Mouse (Mus musculus) kidney, adult 9 months (tissue): Measurements from ENCODE around the gene Agbl4.

Source experiments
- DNase-seq: peaks from one replicate; pipeline ENCODE4 v3.0.0; 2022

Gene Agbl4

DNA sequence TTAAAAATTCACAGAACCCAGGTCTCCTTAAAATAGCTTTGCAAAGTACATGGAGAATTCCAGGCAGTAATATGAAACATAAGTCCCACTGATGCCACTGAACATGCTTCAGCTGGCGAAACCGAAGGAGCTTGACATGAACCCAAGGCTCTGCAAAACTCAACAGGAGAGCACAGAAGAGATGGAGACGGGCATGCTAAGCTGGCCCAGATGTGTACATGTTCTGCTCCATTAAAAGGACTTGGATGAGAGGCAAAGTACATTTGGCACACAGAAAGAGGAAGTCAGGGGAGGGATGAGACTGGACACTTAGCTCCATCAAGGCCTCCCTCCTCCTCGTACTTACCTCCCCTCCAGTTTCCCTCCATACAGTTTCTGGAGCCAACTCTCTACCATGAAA is 1013.3 kb downstream of the Agbl4 start:
- peak; percentile 85 for DNase-seq

DNA sequence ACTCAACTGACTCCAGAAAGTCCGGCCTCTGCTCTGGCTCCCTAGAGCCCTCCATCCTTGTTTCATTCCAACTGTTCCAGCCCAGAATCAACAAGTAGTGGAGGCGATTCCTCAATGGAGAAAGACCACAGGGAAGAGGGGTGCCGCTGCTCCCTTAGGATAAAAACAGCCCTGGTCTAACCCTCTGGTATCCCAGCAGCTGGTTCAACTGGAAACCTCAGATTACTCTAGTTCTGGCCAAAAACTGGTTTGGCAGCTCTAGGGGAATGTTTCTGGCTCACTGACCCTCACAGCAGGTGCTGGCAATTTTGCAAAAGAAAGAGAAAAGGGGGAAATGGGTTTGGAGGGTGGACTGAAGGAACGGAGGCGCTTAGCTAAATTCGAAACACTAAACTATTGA is 1016.9 kb downstream of the Agbl4 start:
- DNase-seq, result peak; percentile 70

DNA sequence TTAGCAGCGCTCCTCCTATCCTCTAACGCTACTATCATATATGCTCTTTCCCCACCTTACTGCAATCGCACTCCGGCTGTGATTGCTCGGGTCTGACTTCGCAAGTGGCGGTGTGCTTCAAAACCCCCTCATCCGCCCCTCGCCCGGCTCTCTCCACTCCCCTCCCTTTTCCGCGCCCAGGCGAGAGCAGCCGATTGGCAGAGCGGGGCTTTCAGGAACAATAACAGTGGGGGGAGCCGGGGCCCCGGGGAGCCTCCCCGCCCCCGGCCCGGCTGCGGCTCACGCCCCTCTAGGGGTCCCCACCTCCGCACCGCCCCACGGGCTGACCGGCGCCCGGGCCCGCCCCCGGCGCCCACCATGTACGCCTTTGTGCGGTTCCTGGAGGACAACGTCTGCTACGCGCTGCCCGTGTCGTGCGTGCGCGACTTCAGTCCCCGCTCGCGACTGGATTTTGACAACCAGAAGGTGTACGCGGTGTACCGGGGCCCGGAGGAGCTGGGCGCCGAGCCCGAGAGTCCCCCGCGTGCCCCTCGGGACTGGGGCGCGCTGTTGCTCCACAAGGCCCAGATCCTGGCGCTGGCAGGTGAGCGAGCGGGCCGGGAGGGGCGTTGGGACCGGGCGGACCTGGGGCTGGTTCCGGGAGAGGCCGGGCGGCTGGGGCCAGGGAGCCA is 1017.5 kb downstream of the Agbl4 start, which contains the start of gene Bend5:
TSS of gene Bend5 (plus strand) at position 189 of the 671 bp plus-strand sequence.
- DNase-seq, result peak; percentile 75

DNA sequence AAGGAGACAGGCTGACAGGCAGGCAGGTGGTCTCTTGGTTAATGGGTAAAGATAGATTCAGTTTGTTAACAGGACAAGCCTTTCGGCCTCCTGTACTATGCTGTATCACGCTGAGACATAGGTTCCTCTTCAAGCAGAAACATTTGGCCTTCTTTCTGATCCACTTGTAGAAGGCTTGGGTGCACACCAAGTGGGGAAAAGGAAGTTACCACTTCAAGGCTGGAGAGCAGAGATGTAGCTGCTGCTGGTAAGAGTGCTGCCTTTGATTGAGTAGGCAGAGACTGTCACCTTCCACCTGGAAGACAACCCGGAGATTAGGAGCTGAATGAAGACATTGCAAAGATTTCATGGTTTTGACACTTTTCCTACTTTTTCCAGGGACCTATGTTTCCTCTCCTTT is 1018.7 kb downstream of the Agbl4 start:
- DNase-seq, result no peak

DNA sequence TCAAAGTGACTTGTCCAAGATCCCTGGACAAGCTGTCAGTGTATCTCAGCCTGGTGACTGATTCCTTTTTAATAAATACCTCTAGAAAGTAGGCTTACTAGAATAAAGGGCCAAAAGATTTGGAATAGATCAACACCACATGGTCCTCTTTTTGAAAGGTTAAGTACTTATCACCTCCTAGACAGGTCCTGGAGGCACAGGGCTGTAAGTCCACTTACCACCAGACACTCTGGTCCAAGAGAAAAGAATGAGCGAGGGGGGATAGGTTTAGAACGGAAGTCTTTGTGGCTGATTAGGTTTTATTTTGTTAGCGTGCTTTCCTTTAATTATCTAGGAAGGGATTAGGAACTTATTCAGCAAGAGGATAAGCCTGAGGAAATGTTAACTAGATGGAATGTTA is 1019.1 kb downstream of the Agbl4 start:
- no peak for DNase-seq

DNA sequence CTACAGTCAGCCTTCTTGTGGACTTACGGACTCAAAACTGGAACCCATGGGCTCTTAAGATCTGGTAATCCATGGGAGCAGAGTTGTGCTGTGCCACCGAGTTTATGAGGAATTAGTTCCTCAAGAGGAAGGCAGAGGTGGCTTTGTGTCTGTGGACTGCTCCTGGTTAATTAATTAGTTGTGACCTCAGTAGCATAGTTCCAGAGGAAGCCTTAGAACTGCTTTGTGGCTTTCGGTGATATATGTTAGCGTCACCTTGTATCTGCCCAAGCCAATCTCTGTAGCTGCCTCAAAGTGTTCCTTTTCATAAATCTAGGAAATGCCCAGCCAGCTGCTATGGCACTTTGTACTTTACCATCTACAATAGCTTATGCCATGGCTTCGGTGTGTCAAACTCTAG is 1020.3 kb downstream of the Agbl4 start:
- DNase-seq, result no peak

DNA sequence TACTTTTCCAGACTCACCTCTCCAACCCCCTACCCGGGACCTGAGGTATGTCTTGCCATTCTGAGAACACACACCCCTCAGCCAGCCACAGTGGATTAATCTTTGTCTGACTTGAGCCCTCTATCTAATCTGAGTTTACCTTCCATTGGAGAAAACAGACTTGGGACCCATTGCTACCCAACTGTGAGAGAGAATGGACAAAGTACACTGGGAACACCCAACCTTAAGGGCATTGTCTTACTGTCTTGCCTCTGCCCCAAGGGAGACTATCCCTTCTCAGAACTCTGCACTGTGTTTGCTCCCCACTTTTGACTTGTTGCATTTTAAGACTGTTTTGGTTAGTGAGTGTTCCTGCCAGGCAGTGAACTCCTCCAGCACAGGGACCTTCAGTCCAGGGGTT is 1022.0 kb downstream of the Agbl4 start:
- peak; percentile 84 for DNase-seq

DNA sequence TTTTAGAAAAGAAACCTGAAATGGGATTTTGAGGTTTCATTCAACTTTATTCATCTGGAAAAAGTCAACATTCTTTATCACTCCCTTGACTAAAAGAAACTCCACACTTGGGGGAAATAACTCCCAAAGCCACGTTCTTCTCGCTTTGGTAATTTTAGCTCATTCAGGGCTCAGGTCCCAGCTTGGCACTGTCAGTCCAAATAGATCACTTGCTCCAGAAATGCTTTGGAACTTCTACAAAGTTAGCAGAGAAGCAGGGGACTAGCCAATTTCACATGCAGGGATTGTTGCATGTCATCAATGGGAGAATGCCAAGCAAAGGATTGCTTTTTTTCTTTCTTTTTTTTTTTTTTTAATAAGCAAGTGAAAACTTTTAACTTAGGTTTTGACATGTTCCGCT is 1022.6 kb downstream of the Agbl4 start:
- DNase-seq, result peak; percentile 47

DNA sequence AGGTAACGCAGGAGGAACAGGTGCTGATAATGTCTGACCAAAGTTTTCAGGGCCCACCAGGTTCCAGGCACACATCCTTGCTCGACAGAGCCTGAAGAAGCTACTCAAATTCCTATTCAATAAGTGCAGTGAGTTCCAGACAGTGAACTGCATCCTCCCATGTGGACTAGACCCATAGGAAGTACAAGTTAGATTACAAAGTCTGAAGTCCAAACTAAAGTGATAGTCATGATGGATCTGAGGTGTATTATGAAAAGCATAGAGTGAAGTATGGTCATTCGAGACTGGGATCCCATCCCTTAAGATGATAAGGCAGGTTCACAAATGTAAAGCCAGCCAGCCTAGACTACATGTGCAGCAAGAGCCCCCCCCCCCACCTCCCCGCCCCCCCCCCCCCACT is 1023.5 kb downstream of the Agbl4 start:
- no peak for DNase-seq

DNA sequence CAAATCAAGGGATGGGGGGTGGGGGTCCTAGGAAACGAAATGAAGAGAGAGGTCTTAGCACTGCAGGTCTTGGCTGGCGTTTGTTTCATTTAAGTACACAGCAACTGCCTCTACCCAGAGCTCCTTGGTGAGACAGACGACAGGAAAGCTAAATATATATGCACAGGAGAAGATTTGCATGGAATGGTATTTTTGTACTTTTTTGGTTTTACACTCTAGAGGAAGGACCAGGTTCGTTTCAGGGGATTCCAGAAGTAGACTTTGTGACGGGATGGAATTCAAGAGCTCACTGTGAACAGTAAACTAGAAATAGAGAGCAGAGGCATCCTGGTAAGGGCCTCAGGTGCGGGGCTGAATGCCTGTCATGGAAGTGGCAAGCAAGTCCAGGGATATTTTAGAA is 1024.3 kb downstream of the Agbl4 start:
- no peak for DNase-seq

DNA sequence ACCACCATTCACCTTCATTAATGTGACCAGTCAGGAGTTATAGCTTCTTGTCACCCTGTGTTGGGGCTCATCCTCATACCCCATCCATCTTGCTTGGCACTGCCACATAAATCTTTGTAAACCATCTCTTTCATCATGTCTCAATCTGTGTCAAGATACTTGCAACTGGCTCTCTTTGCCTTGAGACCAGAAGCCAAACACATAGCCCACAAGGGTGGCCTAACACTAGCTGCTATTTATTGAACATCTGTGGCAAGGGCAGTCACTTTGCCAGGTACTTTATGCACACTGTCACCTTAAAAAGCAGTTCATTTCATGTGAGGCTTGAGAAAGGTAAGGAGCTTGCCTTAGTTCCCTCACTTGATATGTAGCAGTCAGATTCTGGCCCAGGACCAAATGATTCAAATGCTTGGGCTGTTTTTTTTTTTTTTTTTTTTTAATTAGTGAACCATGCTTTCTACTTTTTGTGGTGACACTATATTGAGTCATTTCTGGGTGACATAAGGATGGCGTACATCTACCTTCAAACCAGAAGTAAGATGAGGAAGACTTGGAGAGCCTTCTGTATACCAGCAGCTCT is 1027.0 kb downstream of the Agbl4 start:
- DNase-seq, result no peak

DNA sequence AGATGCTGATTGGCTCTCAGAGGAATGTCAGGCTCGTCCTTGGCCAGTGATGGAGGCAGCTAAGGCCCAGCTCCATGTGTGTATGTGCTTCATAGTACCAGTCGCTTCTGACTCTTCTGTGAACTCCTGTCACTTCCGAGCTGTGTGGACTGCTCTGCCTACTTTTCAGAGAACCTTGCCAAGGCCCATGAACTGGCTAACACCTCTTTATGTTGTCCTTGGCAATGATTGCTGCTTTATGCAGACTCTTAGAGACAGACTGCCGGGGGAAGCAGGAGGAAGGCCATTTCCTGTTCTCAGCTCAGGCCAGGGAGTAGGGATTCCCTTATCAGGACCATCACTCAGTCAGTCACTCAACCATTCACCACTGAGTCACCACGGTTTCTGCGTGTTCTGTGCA is 1027.7 kb downstream of the Agbl4 start:
- DNase-seq, result no peak

DNA sequence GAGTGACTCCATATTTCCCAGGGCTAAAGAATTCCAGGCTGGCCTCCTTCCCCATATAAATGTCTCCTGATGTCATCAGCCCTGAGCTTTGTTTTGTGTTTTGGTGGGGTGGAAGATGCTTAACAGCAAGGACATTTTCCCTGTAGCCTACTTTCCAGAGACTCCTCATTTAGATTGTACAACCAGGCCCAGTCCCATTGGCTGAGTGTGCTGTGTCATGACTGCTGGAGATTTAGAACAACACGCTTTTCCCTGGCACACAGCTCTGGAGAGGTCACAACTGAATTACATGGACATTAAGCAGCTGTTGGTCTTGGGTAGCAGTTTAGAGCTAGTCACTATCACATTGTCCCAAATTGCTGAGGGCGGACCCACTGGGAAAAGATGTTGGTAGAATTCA is 1033.7 kb downstream of the Agbl4 start:
- no peak for DNase-seq

DNA sequence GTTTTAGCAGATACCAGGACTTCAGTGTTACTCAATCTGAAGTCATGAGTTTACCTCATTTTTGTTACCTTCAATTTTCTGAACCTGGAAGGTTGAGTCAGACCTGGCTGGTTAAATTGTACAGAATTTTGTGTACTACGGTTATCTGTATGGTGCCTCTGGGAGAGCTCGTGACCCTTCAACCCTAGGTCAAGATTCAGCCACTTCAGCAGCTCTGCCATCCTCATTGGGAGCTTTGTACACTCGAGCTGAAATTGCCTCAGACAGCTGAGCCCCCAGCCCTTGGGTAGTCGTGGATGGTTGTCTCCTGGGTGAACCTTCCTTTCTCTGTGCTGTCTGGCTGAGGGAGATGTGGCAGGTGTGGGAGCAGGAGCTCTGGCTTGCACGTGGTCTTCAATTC is 1034.6 kb downstream of the Agbl4 start:
- no peak for DNase-seq

DNA sequence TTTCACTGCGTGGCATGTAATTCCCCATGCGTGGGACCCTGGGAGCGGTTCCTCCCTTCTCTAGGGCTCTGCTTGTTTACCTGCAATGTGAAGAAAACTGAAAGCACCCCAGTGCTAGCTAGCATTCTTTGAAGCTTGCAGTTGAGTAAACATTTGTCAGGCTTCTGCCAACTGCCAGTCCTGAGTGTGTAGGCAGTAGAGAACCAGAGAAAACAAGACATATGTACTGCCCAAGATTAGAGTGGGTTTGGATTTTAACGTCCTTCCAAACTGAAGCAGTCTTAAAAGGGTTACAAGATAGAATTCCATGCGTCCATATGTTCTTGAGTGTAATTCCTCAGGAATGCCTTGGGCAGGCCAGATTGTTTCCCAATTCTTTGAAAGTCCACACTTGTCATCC is 1035.0 kb downstream of the Agbl4 start:
- no peak for DNase-seq

DNA sequence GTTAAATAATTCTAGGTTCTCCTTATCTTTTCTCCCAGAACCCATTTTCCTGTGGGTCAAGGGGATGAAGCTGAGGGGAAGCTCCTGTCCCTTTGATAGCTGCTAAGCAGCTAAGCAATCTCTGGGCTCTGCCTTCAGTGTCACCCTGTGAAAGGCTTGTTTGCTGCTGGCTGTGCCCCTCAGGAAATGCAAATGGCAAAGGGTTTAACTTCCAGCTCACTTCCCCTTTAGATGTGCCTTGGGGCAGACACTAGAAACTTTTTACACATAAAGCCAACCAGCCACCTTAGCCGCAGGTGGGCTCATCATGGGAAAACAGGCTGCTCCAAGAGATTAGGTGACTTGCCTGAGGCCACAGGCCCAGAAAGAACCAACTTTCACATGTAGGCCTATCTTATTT is 1044.2 kb downstream of the Agbl4 start:
- DNase-seq, result no peak

DNA sequence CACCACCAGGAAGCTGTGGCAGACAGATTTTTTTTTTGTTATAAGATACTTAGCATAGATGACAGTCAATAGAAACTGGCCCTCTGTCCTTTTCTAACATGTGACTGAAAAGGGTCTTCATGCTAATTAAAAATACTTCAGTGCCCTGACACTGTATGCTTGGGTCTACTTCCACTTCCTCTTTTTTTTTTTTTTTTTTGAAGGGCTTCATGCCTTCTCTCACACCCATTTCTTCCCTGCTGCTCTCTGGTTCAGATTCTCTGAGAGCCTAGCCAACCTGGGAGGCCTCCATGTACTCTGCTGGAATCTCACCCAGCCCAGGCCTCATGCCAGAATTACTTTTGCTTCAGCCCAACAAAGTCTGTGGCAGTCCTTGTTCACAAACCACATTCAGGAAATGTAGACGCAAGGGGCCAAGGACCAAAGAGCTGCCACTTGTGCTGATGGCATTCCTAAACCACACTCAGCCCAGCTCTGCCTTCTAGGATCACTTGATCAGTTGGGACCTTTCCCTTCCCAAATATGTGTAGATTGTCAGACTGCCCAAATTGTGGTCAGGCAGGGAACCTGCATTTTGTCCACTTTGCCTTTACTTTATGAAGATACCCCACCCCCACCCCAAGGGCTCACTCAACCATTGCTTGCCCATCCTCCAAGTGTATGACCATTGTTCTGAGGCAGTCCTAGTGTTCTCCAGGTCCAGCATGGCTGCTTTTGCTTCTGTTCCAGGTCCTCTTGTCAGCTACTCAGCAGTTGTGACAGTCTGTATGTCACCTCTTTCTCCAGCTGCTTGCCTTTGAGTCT is 1045.2 kb downstream of the Agbl4 start:
- DNase-seq, result peak; percentile 46

DNA sequence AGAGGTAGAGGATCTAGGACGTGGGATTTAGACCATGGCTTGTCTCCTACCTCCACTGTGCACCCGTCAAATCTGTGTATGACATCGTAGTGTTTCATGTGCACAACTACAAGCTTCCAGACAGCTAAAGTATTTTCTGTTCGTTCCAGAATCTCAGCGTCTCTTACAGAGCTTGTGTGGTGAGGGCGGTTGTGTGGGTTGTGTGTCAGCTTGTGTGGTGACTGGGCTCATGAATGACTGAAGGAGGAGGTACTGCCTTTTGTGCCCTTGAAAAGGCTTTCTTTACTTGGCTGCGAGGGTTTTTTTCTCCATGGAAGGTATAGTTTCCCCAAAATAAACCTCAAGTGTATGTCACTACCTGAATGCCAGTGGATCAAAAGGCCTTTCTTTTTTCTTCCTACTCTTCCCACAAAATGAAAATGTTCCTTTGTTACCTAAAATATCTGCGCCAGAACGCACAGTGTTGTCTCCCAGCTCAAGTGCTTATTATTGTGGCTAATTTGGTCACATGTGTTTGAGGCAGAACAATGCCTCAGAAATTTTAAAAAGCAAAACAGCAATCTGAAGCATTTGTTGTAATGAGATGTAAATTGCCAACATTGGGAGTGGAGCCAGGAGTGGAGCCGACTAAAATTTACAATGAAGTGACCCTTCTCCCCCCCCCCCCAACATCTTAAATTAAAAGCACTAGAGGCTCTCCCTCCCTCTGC is 1046.6 kb downstream of the Agbl4 start:
- DNase-seq, result no peak

DNA sequence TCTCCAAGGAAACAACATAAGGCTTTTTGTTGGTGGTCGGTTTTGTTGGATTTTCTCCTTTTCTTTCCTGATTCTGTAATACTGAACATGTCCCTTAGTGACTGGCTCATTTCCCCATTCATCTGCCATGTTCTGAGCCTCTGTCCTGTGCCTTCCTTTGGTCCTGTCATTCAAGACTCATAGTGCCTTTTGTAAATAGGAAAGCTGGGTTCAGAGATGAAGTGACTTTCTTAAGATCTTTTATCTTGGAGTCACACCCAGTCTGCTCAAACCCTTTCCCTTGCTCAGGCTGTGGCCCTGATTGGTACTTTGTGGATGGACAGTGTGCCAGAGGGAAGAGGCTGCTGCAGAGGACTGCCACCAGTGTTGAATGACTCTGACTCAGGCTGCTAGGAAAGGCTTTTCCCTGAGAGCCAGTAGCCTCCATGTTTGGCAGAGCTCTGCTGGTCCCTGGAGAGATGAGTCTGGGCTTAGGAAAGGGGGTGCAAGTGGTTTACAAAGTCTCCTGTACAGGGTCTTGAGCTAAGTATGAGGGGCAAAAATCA is 1047.2 kb downstream of the Agbl4 start:
- DNase-seq, result no peak

DNA sequence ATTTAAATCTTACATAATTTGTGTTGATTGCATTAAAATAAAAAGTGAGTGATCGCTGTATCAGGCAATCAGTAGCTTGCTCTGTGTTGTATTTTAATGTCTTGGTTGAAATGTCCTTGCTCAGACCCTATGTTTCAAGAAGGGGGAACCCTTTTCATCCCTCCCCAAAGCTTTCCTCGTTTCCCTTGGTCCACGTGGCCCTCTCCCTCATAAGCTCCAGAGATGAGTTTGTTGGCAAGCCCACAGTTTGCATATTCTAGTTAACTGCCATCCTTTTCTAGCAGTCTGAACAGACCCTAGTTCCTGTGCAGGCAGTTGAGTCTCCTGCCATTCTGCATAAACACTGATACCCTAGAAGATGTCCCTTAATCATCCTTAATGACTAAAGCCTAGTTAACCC is 1050.5 kb downstream of the Agbl4 start:
- no peak for DNase-seq

DNA sequence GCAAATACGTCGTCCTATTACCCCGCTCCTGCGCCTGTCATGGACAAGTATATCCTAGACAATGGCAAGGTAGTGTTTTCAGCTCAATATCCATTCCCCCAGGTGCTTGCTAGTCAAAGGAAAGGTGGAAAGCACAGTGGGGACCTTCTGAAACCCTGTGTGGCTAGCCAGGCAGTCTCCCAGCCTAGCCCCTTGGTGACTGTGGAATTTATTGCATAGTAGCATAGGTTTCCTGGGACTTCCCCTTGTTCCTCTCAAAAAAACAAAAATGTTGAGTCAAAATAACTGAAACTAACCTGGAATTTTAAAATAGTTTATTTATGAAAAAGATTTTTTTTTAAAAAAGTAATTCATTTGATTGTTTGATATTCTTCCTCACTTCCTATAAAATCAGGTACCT is 1051.1 kb downstream of the Agbl4 start:
- no peak for DNase-seq

DNA sequence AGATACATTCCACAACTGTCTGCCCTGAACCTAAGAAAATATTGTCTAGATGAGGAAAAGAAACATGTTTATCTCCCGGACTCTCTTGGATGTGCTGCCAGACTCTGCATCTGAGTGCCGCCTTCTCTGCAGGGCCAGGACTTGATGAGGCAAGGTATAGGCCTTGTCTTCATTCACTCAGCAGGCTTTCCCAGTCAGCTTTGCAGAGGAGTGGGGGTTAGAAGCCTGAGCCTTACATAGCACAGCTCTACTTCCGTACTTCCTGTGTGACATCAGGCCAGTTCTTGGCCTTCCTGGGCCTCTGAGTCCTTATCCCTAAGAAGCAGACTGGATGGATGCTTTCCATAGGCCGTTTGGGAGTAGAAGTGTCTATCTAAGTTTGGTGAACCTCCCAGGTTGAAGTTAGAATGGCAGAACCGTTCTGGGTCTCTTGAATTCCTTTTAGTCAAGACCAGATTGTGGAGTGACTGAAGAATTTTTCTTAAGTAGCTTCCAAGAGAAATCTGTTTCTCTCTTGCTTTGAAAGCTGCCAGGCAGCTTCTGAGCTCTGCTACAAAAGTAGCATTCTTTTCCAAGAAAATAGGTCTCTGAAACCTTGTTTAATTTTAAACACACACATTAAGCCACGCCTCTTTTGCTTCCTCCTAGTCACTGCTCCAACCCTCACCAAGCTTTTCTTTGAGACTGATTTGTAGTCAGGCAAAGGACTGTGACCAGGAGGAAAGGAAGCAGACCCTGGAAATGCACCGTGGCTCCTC is 1052.2 kb downstream of the Agbl4 start:
- DNase-seq, result no peak
